In genomic region chr8:70798281-70798680, GRCm38 (mm10) we compare ENCODE assay signal across 7 mouse cellular contexts. TPM values are rescaled to one million over a fixed set of nuclear protein-coding genes. Genes with fewer than 3 reads are reported as not detected.
DNase-seq lines count a peak whose midpoint lies in the region; ATAC-seq and TF ChIP-seq lines count a peak whose summit lies in the region.

No protein-coding gene starts in this region.

- TF ChIP-seq CTCF in G1E (IDR thresholded peaks at IDR 0.05; ENCODE audit: low read depth, low read length) = no peak

- no peaks in the 10 kb centered on the region for H3K9me3 ChIP-seq in G1E (replicated peaks)
- no peaks in the 10 kb centered on the region for H3K9me3 ChIP-seq in embryonic facial prominence, embryonic 11.5 days (replicated peaks; ENCODE audit: control insufficient read depth, low read length)
- no peaks in the 10 kb centered on the region for H3K9me3 ChIP-seq in hindbrain, embryonic 15.5 days
- H3K9me3 ChIP-seq in limb, embryonic 14.5 days (ENCODE audit: control insufficient read depth, low read length) = no peaks in the 10 kb centered on the region
- no peaks in the 10 kb centered on the region for H3K9me3 ChIP-seq in neural tube, embryonic 14.5 days (ENCODE audit: control insufficient read depth, low read length)

- ATAC-seq in G1E (ENCODE audit: extremely low read depth, insufficient number of reproducible peaks, low FRiP score, poor library complexity, severe bottlenecking) = no peak
- ATAC-seq in embryonic facial prominence, embryonic 11.5 days (replicated peaks; ENCODE audit: insufficient number of reproducible peaks, low FRiP score, low TSS enrichment, low read depth) = no peak
- no peak for ATAC-seq in hindbrain, embryonic 15.5 days (ENCODE audit: low FRiP score, low read depth)
- ATAC-seq in limb, embryonic 14.5 days (ENCODE audit: low FRiP score, low read depth) = no peak
- ATAC-seq in neural tube, embryonic 14.5 days (ENCODE audit: low read depth) = no peak
- ATAC-seq in megakaryocyte progenitor cell, adult 5-6 weeks (replicated peaks; ENCODE audit: poor library complexity) = no peak

- WGBS in embryonic facial prominence, embryonic 11.5 days = 12% methylated on average over 15 of the region's 15 CpGs
- WGBS in hindbrain, embryonic 15.5 days = 8% methylated on average over 15 of the region's 15 CpGs
- 16% methylated on average over 15 of the region's 15 CpGs for WGBS in limb, embryonic 14.5 days
- 9% methylated on average over 15 of the region's 15 CpGs for WGBS in neural tube, embryonic 14.5 days

- DNase-seq in G1E (ENCODE audit: low spot score) = no peak
- DNase-seq in embryonic facial prominence, embryonic 11.5 days (ENCODE audit: low spot score) = no peak
- no peak for DNase-seq in limb, embryonic 14.5 days (ENCODE audit: low spot score)
- DNase-seq in left cerebral cortex, postnatal 10 days (ENCODE audit: extremely low spot score in 1 of 2, low spot score in 2 of 2) = no peak

- H3K9ac ChIP-seq in embryonic facial prominence, embryonic 11.5 days (replicated peaks; ENCODE audit: low read length) = no peak overlapping the region; the same call in 1 of the 2 replicates
- no peak overlapping the region for H3K9ac ChIP-seq in hindbrain, embryonic 15.5 days
- 0 out of 2 replicates have a peak overlapping the region, but pooled peaks have one; percentile 45 for H3K9ac ChIP-seq in limb, embryonic 14.5 days (ENCODE audit: low read depth, low read length, severe bottlenecking)
- H3K9ac ChIP-seq in neural tube, embryonic 14.5 days (replicated peaks; ENCODE audit: low read depth, low read length) = no peak overlapping the region

- H3K36me3 ChIP-seq in G1E (replicated peaks) = peaks cover 53% of the 10 kb centered on the region
- H3K36me3 ChIP-seq in embryonic facial prominence, embryonic 11.5 days (replicated peaks; ENCODE audit: control insufficient read depth, insufficient read depth, low read depth, low read length) = no peaks in the 10 kb centered on the region
- no peaks in the 10 kb centered on the region for H3K36me3 ChIP-seq in hindbrain, embryonic 15.5 days
- H3K36me3 ChIP-seq in limb, embryonic 14.5 days (ENCODE audit: control insufficient read depth, insufficient read depth, low read length) = no peaks in the 10 kb centered on the region
- H3K36me3 ChIP-seq in neural tube, embryonic 14.5 days (ENCODE audit: control insufficient read depth, insufficient read depth, low read length) = no peaks in the 10 kb centered on the region

- no peak for TF ChIP-seq POLR2A in limb, embryonic 14.5 days (IDR thresholded peaks at IDR 0.05; ENCODE audit: borderline replicate concordance, extremely low read depth, insufficient read depth, insufficient read length)

- peaks cover 74% of the 10 kb centered on the region for H3K4me1 ChIP-seq in G1E (ENCODE audit: insufficient read depth, low read depth, low read length)
- peaks cover 9% of the 10 kb centered on the region for H3K4me1 ChIP-seq in embryonic facial prominence, embryonic 11.5 days (ENCODE audit: control insufficient read depth, insufficient read depth, low read length)
- H3K4me1 ChIP-seq in hindbrain, embryonic 15.5 days (replicated peaks) = peaks cover 33% of the 10 kb centered on the region
- peaks cover 3% of the 10 kb centered on the region; the same call in 1 of the 2 replicates for H3K4me1 ChIP-seq in limb, embryonic 14.5 days (ENCODE audit: control insufficient read depth, insufficient read depth, low read length)
- peaks cover 7% of the 10 kb centered on the region; the same call in 1 of the 2 replicates for H3K4me1 ChIP-seq in neural tube, embryonic 14.5 days (ENCODE audit: control insufficient read depth, insufficient read depth, low read length)

- peak overlapping the region; percentile 77; the same call in 1 of the 2 replicates for H3K4me3 ChIP-seq in G1E (ENCODE audit: low read depth, low read length)
- no peak overlapping the region; the same call in 1 of the 2 replicates for H3K4me3 ChIP-seq in embryonic facial prominence, embryonic 11.5 days (ENCODE audit: low read depth, low read length)
- H3K4me3 ChIP-seq in hindbrain, embryonic 15.5 days = peak overlapping the region; percentile 67
- peak overlapping the region; percentile 54; the same call in 1 of the 2 replicates for H3K4me3 ChIP-seq in limb, embryonic 14.5 days (replicated peaks; ENCODE audit: low read length)
- H3K4me3 ChIP-seq in neural tube, embryonic 14.5 days (ENCODE audit: low read depth, low read length) = peak overlapping the region; percentile 55; the same call in 1 of the 2 replicates

- no peak overlapping the region for H3K27ac ChIP-seq in embryonic facial prominence, embryonic 11.5 days (replicated peaks; ENCODE audit: low read depth, low read length)
- H3K27ac ChIP-seq in hindbrain, embryonic 15.5 days (replicated peaks) = no peak overlapping the region
- H3K27ac ChIP-seq in limb, embryonic 14.5 days (replicated peaks; ENCODE audit: low read depth, low read length) = no peak overlapping the region
- H3K27ac ChIP-seq in neural tube, embryonic 14.5 days (ENCODE audit: low read depth, low read length) = no peak overlapping the region

- peak overlapping the region; percentile 87; the same call in 1 of the 2 replicates for H3K4me2 ChIP-seq in embryonic facial prominence, embryonic 11.5 days (ENCODE audit: low read depth, low read length)
- peak overlapping the region; percentile 97 for H3K4me2 ChIP-seq in hindbrain, embryonic 15.5 days
- H3K4me2 ChIP-seq in limb, embryonic 14.5 days (replicated peaks; ENCODE audit: low read depth, low read length, severe bottlenecking) = peak overlapping the region; percentile 93
- peak overlapping the region; percentile 79 for H3K4me2 ChIP-seq in neural tube, embryonic 14.5 days (ENCODE audit: low read depth, low read length)

- intact Hi-C loops in left cerebral cortex, postnatal 10 days (cut with DNase I) = no loop called here

- no peaks in the 10 kb centered on the region; the same call in 1 of the 2 replicates for H3K27me3 ChIP-seq in G1E (ENCODE audit: insufficient read depth, low read length)
- peaks cover 28% of the 10 kb centered on the region for H3K27me3 ChIP-seq in embryonic facial prominence, embryonic 11.5 days (ENCODE audit: control insufficient read depth, insufficient read depth, low read length)
- H3K27me3 ChIP-seq in hindbrain, embryonic 15.5 days = peaks cover 28% of the 10 kb centered on the region
- peaks cover 24% of the 10 kb centered on the region for H3K27me3 ChIP-seq in limb, embryonic 14.5 days (ENCODE audit: control insufficient read depth, insufficient read depth, low read length)
- H3K27me3 ChIP-seq in neural tube, embryonic 14.5 days (ENCODE audit: control insufficient read depth, insufficient read depth, low read length) = peaks cover 9% of the 10 kb centered on the region

RNA-seq across cellular contexts. Expression of gene Mast3, which starts 6.6 kb away (rescaled TPM):
- total RNA-seq in G1E (2014; fragmentation: Nextera tagmentation) (79.8 and 104 TPM in 2 replicates), G1E (2017) (15.7 and 18.9 TPM in 2 replicates)
- polyA plus RNA-seq in G1E (2012) = 323 and 357 TPM in 2 replicates
- 8.3 and 9.7 TPM in 2 replicates for polyA plus RNA-seq in embryonic facial prominence, embryonic 11.5 days (2014; fragmentation: Nextera tagmentation; extraction: Ambion mirVana)
- polyA plus RNA-seq in hindbrain, embryonic 15.5 days (2015; fragmentation: Nextera tagmentation; extraction: Ambion mirVana) = 21.2 and 25.1 TPM in 2 replicates
- polyA plus RNA-seq in limb, embryonic 14.5 days (2012; rRNA removed) = 37.2 and 57.8 TPM in 2 replicates
- 14.4 and 16.2 TPM in 2 replicates for polyA plus RNA-seq in limb, embryonic 14.5 days (2014; fragmentation: Nextera tagmentation; extraction: Ambion mirVana)
- polyA plus RNA-seq in neural tube, embryonic 14.5 days (2014; fragmentation: Nextera tagmentation; extraction: Ambion mirVana) = 20.2 and 23.4 TPM in 2 replicates
- 48.7 and 50.0 TPM in 2 replicates for total RNA-seq in megakaryocyte progenitor cell, adult 5-6 weeks (2015)
- 13.9 and 16.7 TPM in 2 replicates for total RNA-seq in megakaryocyte progenitor cell, adult 5-6 weeks (2017)
- total RNA-seq in left cerebral cortex, postnatal 10 days (2021) = 100 to 1,000 TPM; 115 to 117 TPM

RNA-seq across cellular contexts. Expression of gene Il12rb1, which starts 10.0 kb away (rescaled TPM):
- total RNA-seq in G1E (2014; fragmentation: Nextera tagmentation) = 1.9 and 2.7 TPM in 2 replicates
- 2.3 and 3.1 TPM in 2 replicates for total RNA-seq in G1E (2017)
- polyA plus RNA-seq in G1E (2012) = 4.6 and 5.6 TPM in 2 replicates
- polyA plus RNA-seq in embryonic facial prominence, embryonic 11.5 days (2014; fragmentation: Nextera tagmentation; extraction: Ambion mirVana) = 0.10 TPM in 1 of 2 replicates, not detected in the other
- 0.14 TPM in 1 of 2 replicates, not detected in the other for polyA plus RNA-seq in hindbrain, embryonic 15.5 days (2015; fragmentation: Nextera tagmentation; extraction: Ambion mirVana)
- 0.04 and 0.13 TPM in 2 replicates for polyA plus RNA-seq in limb, embryonic 14.5 days (2012; rRNA removed)
- polyA plus RNA-seq in limb, embryonic 14.5 days (2014; fragmentation: Nextera tagmentation; extraction: Ambion mirVana) = 0.21 TPM in 1 of 2 replicates, not detected in the other
- not detected in 2 replicates for polyA plus RNA-seq in neural tube, embryonic 14.5 days (2014; fragmentation: Nextera tagmentation; extraction: Ambion mirVana)
- 0.07 and 0.64 TPM in 2 replicates for total RNA-seq in megakaryocyte progenitor cell, adult 5-6 weeks (2015)
- 1.0 and 1.7 TPM in 2 replicates for total RNA-seq in megakaryocyte progenitor cell, adult 5-6 weeks (2017)
- total RNA-seq in left cerebral cortex, postnatal 10 days (2021) = under 1 TPM; 0.13 to 0.28 TPM

RNA-seq across cellular contexts. Expression of gene Pik3r2, which starts 21.8 kb away (rescaled TPM):
- total RNA-seq in G1E (2014; fragmentation: Nextera tagmentation) = 7.1 and 16.3 TPM in 2 replicates
- 11.8 and 13.3 TPM in 2 replicates for total RNA-seq in G1E (2017)
- polyA plus RNA-seq in G1E (2012) = 55.0 and 68.8 TPM in 2 replicates
- 30.1 and 33.4 TPM in 2 replicates for polyA plus RNA-seq in embryonic facial prominence, embryonic 11.5 days (2014; fragmentation: Nextera tagmentation; extraction: Ambion mirVana)
- 104 and 113 TPM in 2 replicates for polyA plus RNA-seq in hindbrain, embryonic 15.5 days (2015; fragmentation: Nextera tagmentation; extraction: Ambion mirVana)
- polyA plus RNA-seq in limb, embryonic 14.5 days (2012; rRNA removed) = 111 and 137 TPM in 2 replicates
- polyA plus RNA-seq in limb, embryonic 14.5 days (2014; fragmentation: Nextera tagmentation; extraction: Ambion mirVana) = 73.5 and 74.7 TPM in 2 replicates
- 72.2 and 75.6 TPM in 2 replicates for polyA plus RNA-seq in neural tube, embryonic 14.5 days (2014; fragmentation: Nextera tagmentation; extraction: Ambion mirVana)
- total RNA-seq in megakaryocyte progenitor cell, adult 5-6 weeks (2015) = 5.7 and 6.0 TPM in 2 replicates
- 18.1 and 18.5 TPM in 2 replicates for total RNA-seq in megakaryocyte progenitor cell, adult 5-6 weeks (2017)
- 100 to 1,000 TPM; 173 TPM for total RNA-seq in left cerebral cortex, postnatal 10 days (2021)

RNA-seq across cellular contexts. Expression of gene Mpv17l2, which starts 37.5 kb away (rescaled TPM):
- total RNA-seq in G1E (2014; fragmentation: Nextera tagmentation) (63.1 and 67.1 TPM in 2 replicates), G1E (2017) (13.5 and 13.9 TPM in 2 replicates)
- polyA plus RNA-seq in G1E (2012) = 89.1 and 101 TPM in 2 replicates
- polyA plus RNA-seq in embryonic facial prominence, embryonic 11.5 days (2014; fragmentation: Nextera tagmentation; extraction: Ambion mirVana) = 25.8 and 33.5 TPM in 2 replicates
- 40.4 and 44.9 TPM in 2 replicates for polyA plus RNA-seq in hindbrain, embryonic 15.5 days (2015; fragmentation: Nextera tagmentation; extraction: Ambion mirVana)
- 27.7 and 41.6 TPM in 2 replicates for polyA plus RNA-seq in limb, embryonic 14.5 days (2012; rRNA removed)
- 36.0 and 40.3 TPM in 2 replicates for polyA plus RNA-seq in limb, embryonic 14.5 days (2014; fragmentation: Nextera tagmentation; extraction: Ambion mirVana)
- polyA plus RNA-seq in neural tube, embryonic 14.5 days (2014; fragmentation: Nextera tagmentation; extraction: Ambion mirVana) = 36.5 and 41.2 TPM in 2 replicates
- 37.4 and 41.4 TPM in 2 replicates for total RNA-seq in megakaryocyte progenitor cell, adult 5-6 weeks (2015)
- 10.2 and 10.4 TPM in 2 replicates for total RNA-seq in megakaryocyte progenitor cell, adult 5-6 weeks (2017)
- 10 to 100 TPM; 35.8 to 37.1 TPM for total RNA-seq in left cerebral cortex, postnatal 10 days (2021)

RNA-seq across cellular contexts. Expression of gene Arrdc2, which starts 41.2 kb away (rescaled TPM):
- 7.4 and 19.6 TPM in 2 replicates for total RNA-seq in G1E (2014; fragmentation: Nextera tagmentation)
- total RNA-seq in G1E (2017) = 12.3 and 15.0 TPM in 2 replicates
- polyA plus RNA-seq in G1E (2012) = 78.9 and 92.7 TPM in 2 replicates
- polyA plus RNA-seq in embryonic facial prominence, embryonic 11.5 days (2014; fragmentation: Nextera tagmentation; extraction: Ambion mirVana) = 5.1 and 5.3 TPM in 2 replicates
- polyA plus RNA-seq in hindbrain, embryonic 15.5 days (2015; fragmentation: Nextera tagmentation; extraction: Ambion mirVana) = 7.8 and 8.0 TPM in 2 replicates
- polyA plus RNA-seq in limb, embryonic 14.5 days (2012; rRNA removed) = 21.5 and 36.9 TPM in 2 replicates
- 6.1 and 8.6 TPM in 2 replicates for polyA plus RNA-seq in limb, embryonic 14.5 days (2014; fragmentation: Nextera tagmentation; extraction: Ambion mirVana)
- 8.9 and 9.3 TPM in 2 replicates for polyA plus RNA-seq in neural tube, embryonic 14.5 days (2014; fragmentation: Nextera tagmentation; extraction: Ambion mirVana)
- total RNA-seq in megakaryocyte progenitor cell, adult 5-6 weeks (2015) = 6.0 and 8.6 TPM in 2 replicates
- 4.8 and 8.8 TPM in 2 replicates for total RNA-seq in megakaryocyte progenitor cell, adult 5-6 weeks (2017)
- total RNA-seq in left cerebral cortex, postnatal 10 days (2021) = 10 to 100 TPM; 12.9 to 21.2 TPM
